Mouse (Mus musculus): ENCODE results near the gene Rnf31. TPM values are rescaled to one million over a fixed set of nuclear protein-coding genes. Genes with fewer than 3 reads are reported as not detected.

Gene Rnf31
- total RNA-seq, 2 experiments from 2014 or later: 25.7 to 31.3 TPM

DNA sequence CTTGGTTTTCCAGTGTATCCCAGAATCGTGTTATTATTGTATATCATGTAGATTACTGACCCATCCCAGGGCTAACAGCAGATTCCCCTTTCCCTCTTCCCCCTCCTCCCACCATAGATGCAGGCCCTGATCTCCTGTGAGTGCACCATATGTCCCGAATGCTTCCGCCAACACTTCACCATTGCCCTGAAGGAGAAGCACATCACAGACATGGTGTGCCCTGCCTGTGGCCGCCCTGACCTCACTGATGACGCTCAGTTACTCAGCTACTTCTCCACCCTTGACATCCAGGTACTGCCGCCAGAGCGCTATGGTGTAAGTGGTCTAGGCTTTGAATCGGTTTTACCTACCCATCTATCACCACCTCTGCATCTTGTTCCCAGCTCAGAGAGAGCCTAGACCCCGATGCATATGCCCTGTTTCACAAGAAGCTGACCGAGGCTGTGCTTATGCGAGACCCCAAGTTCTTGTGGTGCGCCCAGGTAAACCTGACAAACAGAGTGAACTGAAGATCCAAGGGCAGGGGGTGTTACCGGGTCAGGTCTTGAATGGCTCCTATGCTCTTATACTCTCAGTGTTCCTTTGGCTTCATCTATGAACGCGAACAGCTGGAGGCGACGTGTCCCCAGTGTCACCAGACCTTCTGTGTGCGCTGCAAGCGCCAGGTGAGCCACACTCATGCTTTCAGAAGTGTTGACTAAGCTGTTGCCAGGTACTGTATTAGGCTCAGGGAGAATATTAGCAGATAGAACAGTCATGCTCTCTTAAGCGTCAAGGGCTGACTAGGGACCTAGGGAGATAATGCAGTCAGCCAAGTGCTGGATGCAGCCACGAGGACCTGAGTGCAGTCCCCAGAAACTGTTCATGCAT is 7.2 kb downstream of the Rnf31 start:
- DNase-seq (ENCODE audit: low spot score): no peak
- intact Hi-C loops (cut with DNase I): no loop called here

DNA sequence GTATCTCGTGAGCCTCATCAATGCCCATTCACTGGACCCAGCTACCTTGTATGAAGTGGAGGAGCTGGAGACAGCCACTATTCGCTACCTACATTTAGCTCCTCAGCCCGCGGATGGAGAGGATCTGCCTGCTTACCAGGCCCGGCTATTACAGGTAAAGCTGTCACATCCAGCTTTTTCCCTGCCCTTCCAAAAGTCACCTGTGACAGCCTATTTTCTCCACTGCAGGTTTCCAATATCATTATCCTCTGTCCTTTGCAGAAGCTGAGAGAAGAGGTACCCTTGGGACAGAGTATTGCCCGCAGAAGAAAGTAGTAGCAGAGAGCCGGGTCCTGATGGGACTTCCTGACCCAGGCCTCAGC is 11.7 kb downstream of the Rnf31 start, which contains the start of gene Irf9:
Irf9 (plus strand) TSS at position 301 of the 362 bp plus-strand sequence.
- intact Hi-C loops (cut with DNase I): loop anchor here (1.0 to 5.0 kb wide), 3 partner anchors 11 to 106 kb away; partner anchors contain the start of genes A730061H03Rik and Dcaf11
- DNase-seq (ENCODE audit: low spot score): no peak

DNA sequence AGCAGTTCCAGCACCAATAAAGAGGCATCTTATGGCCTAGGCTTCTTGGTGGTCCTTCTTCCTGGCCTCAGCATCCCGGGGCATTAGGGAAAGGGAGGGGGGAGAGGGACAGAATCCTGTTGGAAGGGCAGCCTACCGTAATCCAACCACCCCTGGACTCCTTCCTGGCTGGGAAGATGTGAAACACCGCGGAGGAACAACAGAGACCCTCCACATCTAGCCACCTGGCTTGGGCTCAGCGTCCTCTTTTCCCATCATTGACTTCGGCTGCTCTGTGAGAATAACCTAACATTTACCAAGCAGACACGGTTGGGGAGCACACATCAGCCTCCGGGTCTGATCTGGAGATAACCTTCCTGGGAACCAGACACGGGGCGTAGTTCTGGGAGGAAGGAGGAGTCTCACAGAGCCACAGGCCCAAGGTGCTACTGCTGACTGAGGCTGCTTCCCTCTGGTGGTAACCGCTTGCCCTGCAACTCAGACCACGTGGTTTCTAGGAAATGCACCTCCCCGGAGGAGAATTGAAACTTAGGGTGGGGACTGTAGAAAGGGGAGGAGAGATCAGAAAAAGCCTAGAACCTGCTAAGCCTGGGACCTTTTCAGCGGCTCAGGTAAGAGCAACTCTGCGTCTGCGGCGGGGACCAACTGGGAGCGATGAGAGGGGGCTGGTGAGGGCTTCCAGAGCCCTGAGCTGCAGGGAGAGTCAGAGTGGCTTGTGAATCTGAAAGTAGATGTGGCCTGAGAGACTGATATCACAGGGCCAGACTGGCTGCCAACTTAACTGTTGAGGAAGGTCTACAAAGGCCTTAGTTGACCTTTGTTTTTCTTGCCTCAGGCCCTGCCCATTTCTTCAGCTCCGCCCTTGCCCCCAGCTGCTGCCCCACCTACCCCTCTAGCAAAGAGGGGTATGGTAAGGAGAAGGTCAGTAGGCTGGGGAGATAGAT is 12.4 kb downstream of the Rnf31 start:
- peak; percentile 87 for DNase-seq (ENCODE audit: low spot score)
- intact Hi-C loops (cut with DNase I): loop anchor here (1.0 to 5.0 kb wide), 3 partner anchors 12 to 107 kb away; partner anchors contain the start of genes A730061H03Rik and Dcaf11

DNA sequence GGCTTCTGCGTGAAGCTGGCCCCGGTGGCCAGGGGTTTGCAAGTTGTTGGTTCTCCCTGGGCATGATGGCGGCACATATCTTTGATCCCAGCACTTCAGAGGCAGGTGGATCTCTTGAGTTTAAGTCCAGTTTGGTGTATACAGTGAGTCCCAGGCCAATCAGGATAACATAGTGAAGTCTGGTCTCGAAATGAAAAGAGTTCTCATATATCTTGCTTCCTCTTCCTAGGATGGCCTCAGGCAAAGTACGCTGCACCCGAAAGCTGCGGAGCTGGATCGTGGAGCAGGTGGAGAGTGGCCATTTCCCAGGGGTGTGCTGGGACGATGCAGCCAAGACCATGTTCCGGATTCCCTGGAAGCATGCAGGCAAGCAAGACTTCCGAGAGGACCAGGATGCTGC is 13.3 kb downstream of the Rnf31 start:
- intact Hi-C loops (cut with DNase I): loop anchor here (5.0 kb wide), 2 partner anchors 43 to 108 kb away; partner anchors contain the start of genes A730061H03Rik and Dcaf11
- DNase-seq (ENCODE audit: low spot score): no peak

DNA sequence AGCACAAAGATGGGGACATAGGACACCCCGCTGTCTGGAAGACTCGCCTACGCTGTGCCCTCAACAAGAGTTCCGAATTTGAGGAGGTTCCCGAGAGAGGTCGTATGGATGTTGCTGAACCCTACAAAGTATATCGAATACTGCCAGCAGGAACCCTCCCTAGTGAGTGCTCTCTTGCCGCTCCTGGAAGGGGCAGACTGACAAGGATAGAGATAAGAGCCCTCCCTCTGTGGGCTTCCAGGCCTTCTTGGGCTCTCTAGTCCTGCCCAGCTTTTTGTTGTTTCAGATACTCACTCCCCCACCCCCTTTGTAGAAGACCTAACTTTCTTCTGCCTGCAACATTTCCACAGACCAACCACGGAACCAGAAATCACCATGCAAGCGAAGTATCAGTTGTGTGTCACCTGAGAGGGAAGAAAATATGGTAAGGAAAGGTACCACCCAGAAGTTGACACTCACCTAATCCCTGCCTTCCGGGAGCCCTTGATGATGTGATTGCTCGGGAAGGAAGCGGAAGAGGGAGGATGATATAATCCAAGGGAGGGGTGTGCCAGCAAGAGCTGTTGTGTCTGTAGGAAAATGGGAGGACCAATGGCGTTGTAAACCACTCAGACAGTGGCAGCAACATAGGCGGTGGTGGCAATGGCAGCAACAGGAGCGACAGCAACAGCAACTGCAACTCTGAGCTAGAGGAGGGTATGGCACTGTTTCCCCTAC is 14.4 kb downstream of the Rnf31 start:
- no peak for DNase-seq (ENCODE audit: low spot score)
- intact Hi-C loops (cut with DNase I): no loop called here

DNA sequence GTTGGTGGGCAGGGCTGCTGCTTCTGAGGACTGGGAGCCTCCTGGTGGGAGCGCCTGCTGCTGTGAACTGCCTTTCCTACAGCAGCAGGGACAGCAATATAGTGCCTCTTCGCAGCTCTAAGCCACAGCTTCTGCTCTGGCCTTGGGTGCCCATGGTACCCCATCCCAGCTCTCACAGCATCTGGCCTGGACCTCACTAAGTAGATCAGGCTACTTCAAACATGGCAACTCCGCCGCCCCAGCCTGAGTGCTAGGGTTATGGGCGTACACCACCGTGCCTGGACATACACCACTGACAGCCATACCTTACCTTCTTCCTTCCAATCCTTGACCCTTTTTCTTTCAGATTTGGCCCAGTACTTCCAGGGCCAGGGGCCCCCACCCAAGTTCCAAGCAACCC is 16.8 kb downstream of the Rnf31 start:
- intact Hi-C loops (cut with DNase I): no loop called here
- no peak for DNase-seq (ENCODE audit: low spot score)

DNA sequence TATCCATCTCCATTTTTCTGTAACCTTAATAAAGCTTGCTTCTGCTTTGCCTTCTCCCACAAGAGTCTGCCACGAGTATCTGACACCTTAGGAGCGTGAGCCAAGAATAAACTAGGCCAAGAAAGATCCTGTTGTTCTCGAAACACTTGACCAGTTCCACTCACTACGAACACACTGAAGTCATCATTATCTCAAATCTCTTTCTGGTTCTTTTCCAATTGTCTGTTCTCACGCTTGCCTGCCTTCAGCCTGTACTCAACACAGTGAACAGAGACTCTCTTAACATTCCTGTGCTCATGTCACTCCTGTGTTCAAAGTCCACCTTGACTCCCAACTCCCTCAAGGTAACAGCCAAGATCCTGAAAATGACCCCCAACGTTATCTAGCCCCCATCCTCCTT is 21.8 kb downstream of the Rnf31 start:
- intact Hi-C loops (cut with DNase I): no loop called here
- DNase-seq (ENCODE audit: low spot score): no peak

DNA sequence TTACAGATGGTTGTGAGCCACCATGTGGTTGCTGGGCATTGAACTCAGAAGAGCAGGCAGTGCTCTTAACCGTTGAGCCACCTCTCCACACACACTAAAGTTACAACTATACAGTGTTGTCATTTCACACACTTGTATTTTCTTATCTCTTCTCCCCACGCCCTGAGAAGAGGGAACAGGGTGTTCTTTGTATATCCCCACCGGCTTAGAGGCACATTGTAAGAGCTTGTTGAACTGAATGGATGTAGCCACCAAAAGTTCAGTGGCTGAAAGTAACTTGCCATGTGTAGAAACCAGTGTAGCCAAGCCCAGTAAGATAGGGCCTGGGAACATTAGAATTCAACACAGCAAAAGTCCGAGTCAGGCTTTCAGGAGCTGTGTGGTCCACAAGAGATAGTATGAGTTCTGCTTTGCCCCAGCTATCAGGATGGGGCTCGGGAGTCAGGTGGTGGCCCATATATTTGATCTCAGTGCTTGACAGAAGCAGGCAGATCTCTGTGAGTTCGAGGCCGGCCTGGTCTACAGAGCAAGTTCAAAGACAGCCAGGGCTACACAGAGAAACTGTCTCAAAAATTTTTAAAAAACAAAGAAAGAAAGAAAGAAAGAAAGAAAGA is 23.2 kb downstream of the Rnf31 start:
- no peak for DNase-seq (ENCODE audit: low spot score)
- intact Hi-C loops (cut with DNase I): no loop called here

DNA sequence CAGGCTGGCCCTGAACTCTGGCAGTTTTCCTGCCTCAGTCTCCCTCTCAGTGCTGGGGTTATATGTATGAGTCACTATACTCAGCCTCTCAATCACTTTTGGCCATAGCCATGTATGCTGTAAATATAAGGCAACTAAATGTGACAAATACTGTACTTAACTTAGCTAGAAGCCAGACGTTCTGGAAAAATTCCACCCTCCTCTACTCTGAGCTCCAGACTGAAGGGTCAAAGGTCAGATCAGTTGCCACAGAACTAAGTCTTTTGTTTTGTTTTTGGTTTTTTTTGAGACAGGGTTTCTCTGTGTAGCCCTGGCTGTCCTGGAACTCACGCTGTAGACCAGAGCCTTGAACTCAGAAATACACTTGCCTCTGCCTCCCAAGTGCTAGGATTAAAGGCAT is 24.4 kb downstream of the Rnf31 start:
- intact Hi-C loops (cut with DNase I): no loop called here
- no peak for DNase-seq (ENCODE audit: low spot score)

DNA sequence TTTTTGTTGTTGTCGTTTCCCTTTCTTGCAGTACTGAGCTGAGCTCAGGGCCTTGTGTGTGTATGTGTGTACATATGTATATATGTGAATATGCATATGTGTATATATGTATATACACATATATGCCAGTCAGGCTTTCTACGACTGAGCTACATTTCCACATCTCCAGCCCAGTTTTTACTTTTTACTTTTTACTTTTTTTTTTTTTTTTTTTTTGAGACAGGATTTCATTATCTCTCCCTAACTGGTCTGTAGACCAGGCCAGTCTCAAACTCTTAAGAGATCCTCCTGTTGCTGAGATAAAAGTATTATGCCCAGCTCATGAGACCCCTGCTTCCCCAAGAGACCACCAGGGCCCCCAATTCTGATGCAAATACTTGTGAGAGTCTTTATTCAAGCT is 25.3 kb downstream of the Rnf31 start:
- no peak for DNase-seq (ENCODE audit: low spot score)
- intact Hi-C loops (cut with DNase I): no loop called here

DNA sequence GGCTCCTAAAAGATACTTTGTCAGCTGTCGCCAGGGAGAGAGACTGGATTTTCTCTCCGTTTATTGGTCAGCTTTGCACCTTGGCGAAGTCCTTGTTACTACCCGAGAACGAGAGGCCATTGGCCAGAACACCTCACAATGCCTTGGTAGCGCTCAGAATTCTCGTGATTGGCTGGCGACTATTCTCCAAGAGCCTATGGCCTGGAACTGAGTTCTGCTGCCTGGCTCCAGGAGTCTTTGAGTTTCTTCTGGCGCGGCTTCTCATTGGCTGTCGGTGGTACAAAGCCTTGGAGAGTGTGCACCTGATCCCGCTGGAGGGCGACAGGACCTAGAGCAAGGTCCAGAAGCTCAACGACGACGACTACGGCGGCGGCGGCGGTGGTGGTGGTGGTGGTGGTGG is 26.3 kb downstream of the Rnf31 start, which contains the start of gene Rec8:
Rec8 (plus strand) TSS at position 216 of the 400 bp plus-strand sequence.
- DNase-seq (ENCODE audit: low spot score): no peak

DNA sequence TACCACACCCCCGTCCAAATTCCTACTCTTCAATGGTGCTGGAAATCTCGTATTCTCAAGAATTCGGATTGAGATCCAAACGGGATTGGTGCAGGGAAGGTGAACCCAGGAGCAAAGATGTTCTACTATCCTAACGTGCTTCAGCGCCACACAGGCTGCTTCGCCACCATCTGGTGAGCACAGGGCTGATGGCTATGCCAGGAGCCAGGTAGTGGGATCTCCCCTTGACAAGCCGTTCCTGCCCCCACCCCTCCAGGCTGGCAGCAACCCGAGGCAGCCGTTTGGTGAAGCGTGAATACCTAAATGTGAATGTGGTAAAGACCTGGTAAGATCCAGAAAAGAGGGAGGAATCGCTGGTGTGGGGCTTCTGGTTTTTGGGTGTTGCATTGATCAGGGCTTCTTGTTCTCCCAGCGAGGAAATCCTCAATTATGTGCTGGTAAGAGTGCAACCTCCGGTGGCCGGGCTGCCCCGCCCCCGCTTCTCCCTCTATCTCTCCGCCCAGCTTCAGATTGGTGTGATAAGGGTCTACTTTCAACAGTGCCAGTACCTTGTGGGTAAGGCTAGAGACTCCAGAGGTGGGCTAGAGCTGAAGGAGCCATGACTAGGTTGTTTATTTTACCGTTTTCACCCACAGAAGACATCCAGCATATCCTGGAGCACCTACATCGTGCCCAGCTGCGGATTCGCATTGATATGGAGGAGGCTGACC is 27.1 kb downstream of the Rnf31 start:
- intact Hi-C loops (cut with DNase I): no loop called here
- DNase-seq (ENCODE audit: low spot score): no peak

More for the DNA sequence above, 26.3 kb downstream of the Rnf31 start, which contains the start of gene Rec8:
- intact Hi-C loops (cut with DNase I): no loop called here

DNA sequence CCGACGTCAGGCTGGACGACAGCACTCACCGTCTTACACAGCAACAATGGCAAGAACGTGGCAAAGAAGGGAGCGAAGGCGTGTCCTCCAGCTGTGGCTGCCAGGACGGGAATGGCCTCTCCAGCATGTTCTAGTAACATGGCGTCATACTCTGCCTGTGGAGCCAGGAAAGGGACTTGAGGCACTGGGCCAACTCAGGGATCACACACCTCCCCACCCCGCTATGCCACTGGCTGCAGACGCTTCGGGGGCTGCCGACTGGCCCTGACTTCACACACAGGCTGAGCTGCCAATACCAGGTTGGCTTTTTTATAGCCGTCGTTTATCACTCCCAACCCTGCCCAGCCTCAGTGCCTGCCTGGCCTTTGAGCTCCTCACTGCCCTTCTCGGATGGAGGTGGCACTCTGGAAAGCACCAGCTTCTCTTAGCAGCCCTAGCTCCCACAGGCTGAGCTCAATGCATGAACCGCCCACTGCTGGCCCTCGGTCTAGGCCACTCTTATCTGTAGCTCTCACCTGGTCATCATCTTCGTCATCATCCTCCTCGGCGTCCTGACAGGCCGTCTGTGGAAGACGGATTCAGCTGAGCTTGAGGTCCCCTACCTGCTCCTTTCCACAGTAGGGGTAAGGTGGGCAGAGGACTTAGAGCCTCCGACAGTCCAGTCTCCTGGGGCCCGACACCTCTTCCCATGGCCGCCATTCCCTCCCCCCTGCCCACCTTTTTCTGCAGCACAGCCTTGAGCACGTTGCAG is 36.7 kb downstream of the Rnf31 start:
- DNase-seq (ENCODE audit: low spot score): no peak
- intact Hi-C loops (cut with DNase I): loop anchor here (2.0 to 5.0 kb wide), 2 partner anchors 115 to 129 kb away; partner anchors contain the start of gene Cideb

DNA sequence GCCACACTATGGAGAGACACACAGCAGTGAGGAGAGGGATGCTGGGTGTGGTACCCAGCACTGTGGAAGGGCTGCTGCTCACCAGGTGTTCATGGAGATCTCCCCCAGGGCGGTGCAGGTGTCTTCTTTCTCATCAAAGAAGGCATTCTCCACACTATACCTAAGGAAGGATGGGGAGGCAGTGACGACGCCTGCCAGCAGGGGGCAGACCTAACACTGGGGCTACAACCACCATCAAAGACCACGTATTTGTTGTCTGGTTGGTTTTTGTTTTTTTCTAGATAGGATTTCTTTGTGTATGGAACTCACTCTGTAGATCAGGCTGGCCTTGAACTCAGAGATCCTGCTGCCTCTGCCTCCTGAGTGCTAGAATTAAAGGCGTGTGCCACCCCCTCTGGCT is 37.8 kb downstream of the Rnf31 start:
- intact Hi-C loops (cut with DNase I): loop anchor here (2.0 to 5.0 kb wide), 2 partner anchors 113 to 128 kb away; partner anchors contain the start of gene Cideb
- DNase-seq (ENCODE audit: low spot score): no peak

DNA sequence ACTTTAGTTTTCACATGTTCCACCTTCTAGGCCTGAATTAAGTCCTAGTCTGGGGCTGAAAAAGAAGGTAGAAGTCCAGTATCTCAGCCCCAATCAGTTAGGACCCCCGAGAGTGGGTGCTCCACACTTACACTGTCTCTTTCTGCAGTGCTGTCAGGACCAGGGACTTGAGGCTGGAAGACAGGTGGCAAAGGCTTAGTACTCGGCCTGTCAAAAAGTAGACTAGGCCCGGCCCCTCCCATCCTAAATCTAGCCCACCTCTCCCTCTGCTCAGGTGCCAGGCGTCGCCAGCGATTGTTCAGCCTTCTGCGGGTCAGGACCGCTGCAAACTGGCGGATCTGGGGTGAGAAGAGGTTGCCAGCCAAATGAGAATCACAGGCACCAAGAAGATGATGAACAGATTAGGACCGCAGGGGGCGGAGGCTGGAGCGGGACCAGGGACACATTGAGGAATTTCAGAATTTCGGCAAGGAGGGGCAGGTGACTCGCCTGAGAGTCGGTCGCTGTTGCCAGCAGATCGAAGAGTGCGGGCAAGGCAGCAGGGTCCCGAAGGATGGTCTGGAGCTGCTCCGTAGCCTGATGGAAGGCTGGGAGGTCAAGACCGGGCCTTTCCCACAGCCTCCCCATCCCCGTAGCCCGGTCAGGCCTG is 43.5 kb downstream of the Rnf31 start:
- intact Hi-C loops (cut with DNase I): loop anchor here (5.0 kb wide), 1 partner anchor 37 kb away; the partner anchor contains the start of genes Gmpr2 and Nedd8
- DNase-seq (ENCODE audit: low spot score): no peak

DNA sequence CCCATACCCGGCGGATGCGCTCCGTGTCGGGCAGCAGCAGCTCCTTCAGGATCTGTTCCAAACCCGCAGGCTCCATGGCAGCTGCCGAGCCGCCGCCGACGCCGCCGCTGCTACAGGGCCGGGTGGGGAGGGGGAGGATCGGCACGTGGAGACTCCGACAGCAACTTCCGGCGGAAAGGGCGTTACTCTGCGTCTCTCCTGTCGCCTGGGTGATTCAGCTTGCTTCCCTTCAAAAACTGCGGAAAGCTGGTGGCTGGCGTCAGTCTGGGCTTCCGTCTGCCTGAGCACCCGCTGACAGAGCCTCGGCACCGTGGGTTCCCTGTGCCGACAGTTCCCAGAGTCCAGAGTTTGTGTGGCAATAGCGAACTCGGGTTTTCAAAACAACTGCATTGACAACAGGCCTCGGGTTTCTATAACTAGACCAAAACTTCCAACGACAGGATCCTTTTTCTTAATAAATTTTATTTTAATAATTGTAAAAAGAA is 44.1 kb downstream of the Rnf31 start, which contains the start of gene Ipo4:
Ipo4 (minus strand) TSS at position 435 of the 485 bp plus-strand sequence.
- peak; percentile 77 for DNase-seq (ENCODE audit: low spot score)
- intact Hi-C loops (cut with DNase I): loop anchor here (5.0 kb wide), 1 partner anchor 37 kb away; the partner anchor contains the start of genes Gmpr2 and Nedd8

DNA sequence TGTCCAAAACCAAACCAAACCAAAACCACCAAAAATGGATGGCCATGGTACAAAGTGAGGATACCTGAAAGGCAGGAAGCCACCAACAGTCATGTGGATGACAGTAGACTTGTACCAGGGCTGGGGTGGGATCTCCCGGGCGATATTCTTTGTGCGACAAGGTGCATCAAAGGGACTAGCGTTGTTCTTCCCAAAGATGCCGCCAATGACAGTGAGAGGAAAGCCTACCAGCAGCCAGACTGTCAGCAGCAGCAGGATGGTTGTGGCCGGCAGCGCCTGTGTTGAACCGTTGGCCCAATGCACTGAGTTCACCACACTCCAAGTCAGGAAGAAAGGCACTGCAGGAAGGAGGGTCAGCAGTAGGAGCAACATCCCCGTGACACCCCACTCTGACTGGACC is 46.3 kb downstream of the Rnf31 start, which contains the start of gene Gm49378:
Gm49378 (minus strand) TSS at position 101 of the 400 bp plus-strand sequence.
- intact Hi-C loops (cut with DNase I): loop anchor here (5.0 kb wide), 1 partner anchor 35 kb away; the partner anchor contains the start of genes Gmpr2 and Nedd8
- no peak for DNase-seq (ENCODE audit: low spot score)
